Mouse (Mus musculus) stomach, postnatal 0 days (tissue): ENCODE results near the gene Rack1. TPM values are rescaled to one million over a fixed set of nuclear protein-coding genes. Genes with fewer than 3 reads are reported as not detected.

Experiments used
- ATAC-seq: fragments of 200-750 bp; cut with Nextera tagmentation; 2 replicates; pipeline ENCODE4 v1.8.0; 2017; ENCODE audit not compliant: low FRiP score, low TSS enrichment
- DNase-seq: peaks from one replicate; pipeline ENCODE4 v3.0.0-alpha.2; 2016; ENCODE audit warnings: low spot score
- H3K27ac ChIP-seq: fragments of 300-500 bp; sonication (generic); replicated peaks from 2 replicates; pipeline ENCODE4 v1.5.1; 2014; ENCODE audit warnings: mild to moderate bottlenecking, control low read depth
- H3K27me3 ChIP-seq: fragments of 300-500 bp; sonication (generic); 2 replicates; pipeline ENCODE4 v1.6.1; 2014; ENCODE audit warnings: low read length; ENCODE audit not compliant: control insufficient read depth, insufficient read depth
- H3K36me3 ChIP-seq: fragments of 300-500 bp; sonication (generic); 2 replicates; pipeline ENCODE4 v1.6.1; 2014; ENCODE audit warnings: low read length, mixed read lengths; ENCODE audit not compliant: control insufficient read depth, insufficient read depth
- H3K4me1 ChIP-seq: fragments of 300-500 bp; sonication (generic); replicated peaks from 2 replicates; pipeline ENCODE4 v1.6.1; 2014; ENCODE audit warnings: antibody characterized with exemption; ENCODE audit not compliant: control insufficient read depth, insufficient read depth
- H3K4me2 ChIP-seq: fragments of 300-500 bp; sonication (generic); replicated peaks from 2 replicates; pipeline ENCODE4 v1.6.1; 2014; ENCODE audit warnings: low read depth, mild to moderate bottlenecking, control low read depth, moderate library complexity
- H3K4me3 ChIP-seq: fragments of 300-500 bp; sonication (generic); 2 replicates; pipeline ENCODE4 v1.5.1; 2014; ENCODE audit warnings: low read depth, low read length, control low read depth
- H3K9ac ChIP-seq: fragments of 300-500 bp; sonication (generic); 2 replicates; pipeline ENCODE4 v1.6.1; 2014; ENCODE audit warnings: mild to moderate bottlenecking, low read length, control low read depth, mixed read lengths
- H3K9me3 ChIP-seq: fragments of 300-500 bp; sonication (generic); 2 replicates; pipeline ENCODE4 v1.6.1; 2016; ENCODE audit warnings: low read length; ENCODE audit not compliant: control insufficient read depth
- CTCF ChIP-seq: IDR thresholded peaks from 2 replicates; pipeline ENCODE4 v1.5.1; 2016; ENCODE audit warnings: antibody characterized with exemption, low read depth, mild to moderate bottlenecking, moderate library complexity
- EP300 ChIP-seq: optimal IDR thresholded peaks from 2 replicates; pipeline ENCODE3; 2016; ENCODE audit warnings: antibody characterized with exemption
- WGBS: fragments of 180-500 bp; shearing (Covaris S2); extraction: QIAGEN DNeasy Blood & Tissue Kit; methylation state at CpG from one replicate; pipeline ENCODE4 v1.1.7; 2014; 5-methylcytosine and 5-hydroxymethylcytosine counted together
- polyA plus RNA-seq: library from polyadenylated mRNA; unstranded; fragments of >200 nt; fragmentation: Nextera tagmentation; extraction: Ambion mirVana; gene quantifications from 2 replicates; pipeline ENCODE4 v1.2.1, GENCODE M21; 2015

Gene Rack1
- polyA plus RNA-seq, 1 experiment from 2014 or later: 529 TPM

GRCm38 (mm10) chr11:48831273-48831672 lies 31.1 kb downstream of the Rack1 start:
- Histone ChIP-seq H3K4me2 (no peak overlapping the region), H3K9ac (no peak overlapping the region), H3K27me3 (no peaks in the 10 kb centered on the region), H3K9me3 (no peaks in the 10 kb centered on the region), H3K4me3 (no peak overlapping the region), H3K36me3 (no peaks in the 10 kb centered on the region), H3K27ac (no peak overlapping the region), H3K4me1 (no peaks in the 10 kb centered on the region)
- WGBS: 78% methylated on average over 2 of the region's 2 CpGs
- TF ChIP-seq EP300: no peak
- TF ChIP-seq CTCF: no peak
- DNase-seq: no peak
- ATAC-seq: no peak

GRCm38 (mm10) chr11:48833078-48833730 lies 33.1 kb downstream of the Rack1 start:
- Histone ChIP-seq H3K36me3 (no peaks in the 10 kb centered on the region), H3K9me3 (no peaks in the 10 kb centered on the region), H3K4me2 (peak overlapping the region; percentile 67), H3K27ac (no peak overlapping the region), H3K9ac (no peak overlapping the region), H3K27me3 (no peaks in the 10 kb centered on the region), H3K4me3 (peak overlapping the region; percentile 62), H3K4me1 (0 out of 2 replicates have a peak, but pooled peaks cover 3% of the 10 kb centered on the region)
- ATAC-seq: no peak
- DNase-seq: no peak
- WGBS: 31% methylated on average over 8 of the region's 9 CpGs
- TF ChIP-seq EP300 (no peak), CTCF (no peak)

- peak overlapping the region; percentile 73 for H3K27ac ChIP-seq
- H3K4me3 ChIP-seq: peak overlapping the region; percentile 62
- H3K9ac ChIP-seq: peak overlapping the region; percentile 62
- 0 out of 2 replicates have a peak, but pooled peaks cover 6% of the 10 kb centered on the region for H3K4me1 ChIP-seq
- ATAC-seq: peak; percentile 87
- under 1% methylated on average over 30 of the region's 30 CpGs for WGBS
- no peak for TF ChIP-seq EP300
- TF ChIP-seq CTCF: no peak
- DNase-seq: peak; percentile 90
- no peaks in the 10 kb centered on the region for H3K9me3 ChIP-seq
- peak overlapping the region; percentile 67 for H3K4me2 ChIP-seq
- H3K27me3 ChIP-seq: no peaks in the 10 kb centered on the region
- no peaks in the 10 kb centered on the region for H3K36me3 ChIP-seq
These were observed 33.9 kb downstream of the Rack1 start for GRCm38 (mm10) chr11:48833731-48834639.

- WGBS: 70% methylated on average over 6 of the region's 6 CpGs
- Histone ChIP-seq H3K36me3 (no peaks in the 10 kb centered on the region), H3K4me2 (no peak overlapping the region), H3K9me3 (no peaks in the 10 kb centered on the region), H3K4me1 (0 out of 2 replicates have a peak, but pooled peaks cover 6% of the 10 kb centered on the region), H3K27ac (no peak overlapping the region), H3K4me3 (no peak overlapping the region), H3K27me3 (no peaks in the 10 kb centered on the region), H3K9ac (no peak overlapping the region)
- no peak for ATAC-seq
- no peak for DNase-seq
- TF ChIP-seq CTCF (no peak), EP300 (no peak)
These were observed 35.8 kb downstream of the Rack1 start for GRCm38 (mm10) chr11:48835923-48836322.

GRCm38 (mm10) chr11:48836990-48837309 lies 36.8 kb downstream of the Rack1 start:
- 0 out of 2 replicates have a peak, but pooled peaks cover 6% of the 10 kb centered on the region for H3K4me1 ChIP-seq
- no peak for DNase-seq
- no peak for TF ChIP-seq CTCF
- no peak for TF ChIP-seq EP300
- WGBS: 19% methylated on average over 11 of the region's 11 CpGs
- no peaks in the 10 kb centered on the region for H3K36me3 ChIP-seq
- peak; percentile 13 for ATAC-seq
- H3K9me3 ChIP-seq: no peaks in the 10 kb centered on the region
- peak overlapping the region; percentile 87 for H3K27ac ChIP-seq
- H3K4me2 ChIP-seq: peak overlapping the region; percentile 91
- peak overlapping the region; percentile 81 for H3K4me3 ChIP-seq
- no peaks in the 10 kb centered on the region for H3K27me3 ChIP-seq
- H3K9ac ChIP-seq: peak overlapping the region; percentile 77
